Mouse (Mus musculus): ENCODE data around the gene Prex1.
"Not testable (repeated sequence)": the region's sequence is repeated elsewhere in the genome, so short reads cannot be mapped to it uniquely, and the experiment has no call there.

Prex1 gene

DNA sequence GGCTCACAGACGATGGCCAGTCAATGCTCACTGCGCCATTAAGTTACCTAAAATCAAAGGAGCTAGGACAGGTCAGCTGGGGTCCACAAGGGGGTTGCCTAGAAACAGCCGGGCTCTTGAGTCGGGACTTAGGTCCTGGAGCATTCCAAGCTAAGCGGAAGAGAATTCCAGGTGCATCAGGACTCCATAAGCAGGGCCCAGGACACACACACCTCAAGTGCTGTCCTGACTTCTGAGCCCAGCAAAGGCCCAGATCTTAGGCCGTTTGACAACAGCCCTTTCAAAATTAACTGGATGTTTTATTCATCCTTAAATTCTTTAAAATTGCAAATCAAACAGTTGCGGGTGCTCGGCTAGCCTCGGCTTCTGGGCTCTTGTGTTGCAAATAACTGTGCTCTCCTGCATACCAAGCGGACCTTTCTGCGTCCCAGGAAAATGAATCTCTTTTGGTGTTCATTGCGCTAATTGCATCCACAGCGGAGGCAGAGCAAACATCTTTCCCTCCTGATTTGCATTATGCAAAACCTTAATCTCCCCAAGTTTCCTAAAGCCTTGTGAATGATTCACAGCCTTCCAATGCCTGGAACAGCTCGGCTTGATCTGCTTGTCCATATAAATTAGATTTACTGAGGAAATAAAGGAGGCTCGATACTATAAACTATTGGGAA is 161.7 kb downstream of the Prex1 start:
- DNase-seq = no peak

DNA sequence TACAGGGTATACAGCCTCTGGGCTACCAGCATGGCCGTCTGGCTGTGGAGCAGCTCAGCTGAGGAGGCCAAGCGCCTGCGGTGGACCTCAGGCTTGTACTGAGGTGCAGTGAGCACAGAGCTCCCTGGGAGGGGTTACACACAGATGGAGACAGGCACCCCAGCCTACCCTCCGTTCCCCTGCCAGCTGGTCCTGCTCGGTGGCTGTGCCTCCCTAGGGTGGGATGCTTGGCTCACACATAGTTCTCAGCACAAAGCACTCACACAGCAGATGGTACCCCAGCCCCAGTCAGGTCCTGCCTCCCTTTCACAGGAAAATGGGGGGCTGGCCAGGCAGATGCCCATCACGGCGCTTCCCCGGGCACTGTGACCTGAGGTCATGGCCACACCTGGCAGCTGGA is 163.8 kb downstream of the Prex1 start:
- no peak for DNase-seq

DNA sequence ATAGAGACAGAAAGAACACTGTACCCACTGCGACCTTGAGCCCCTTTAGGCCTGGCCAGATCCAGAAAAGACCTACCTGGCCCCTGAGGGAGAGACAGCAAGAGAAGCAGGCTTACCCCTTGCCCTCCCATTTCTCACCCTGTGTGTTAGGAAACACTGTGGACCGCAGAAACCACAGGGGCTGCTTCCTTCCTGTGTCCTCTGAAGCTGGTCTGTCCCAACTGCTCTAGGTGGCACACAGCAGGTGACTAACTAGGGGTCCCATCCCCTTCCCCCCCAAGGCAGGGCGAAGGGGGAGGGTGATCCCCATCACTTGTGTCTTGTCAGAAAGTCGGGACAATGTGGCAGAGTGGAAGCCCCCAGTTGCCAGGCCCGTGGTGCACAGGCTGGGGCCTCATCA is 164.6 kb downstream of the Prex1 start:
- DNase-seq = no peak

DNA sequence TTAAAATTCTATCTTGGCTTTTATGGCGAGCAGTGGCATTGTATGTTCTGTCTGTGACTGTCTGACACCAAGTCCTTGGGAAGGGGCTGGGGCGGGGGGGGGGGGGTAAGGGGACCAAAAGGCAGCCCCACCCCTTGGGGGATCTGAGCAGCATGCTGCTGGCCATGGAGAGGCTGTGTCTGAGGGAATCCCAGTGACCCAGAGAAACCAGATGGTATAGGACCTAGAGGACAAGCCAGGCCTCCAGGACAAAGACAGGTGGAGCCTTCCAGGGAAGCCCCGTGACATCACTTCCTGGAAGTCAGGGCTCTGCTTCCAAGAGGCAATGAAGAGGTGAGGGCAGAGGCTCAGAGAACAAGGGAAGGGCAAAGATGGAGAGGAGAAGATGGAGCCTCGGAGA is 168.1 kb downstream of the Prex1 start:
- DNase-seq = no peak

DNA sequence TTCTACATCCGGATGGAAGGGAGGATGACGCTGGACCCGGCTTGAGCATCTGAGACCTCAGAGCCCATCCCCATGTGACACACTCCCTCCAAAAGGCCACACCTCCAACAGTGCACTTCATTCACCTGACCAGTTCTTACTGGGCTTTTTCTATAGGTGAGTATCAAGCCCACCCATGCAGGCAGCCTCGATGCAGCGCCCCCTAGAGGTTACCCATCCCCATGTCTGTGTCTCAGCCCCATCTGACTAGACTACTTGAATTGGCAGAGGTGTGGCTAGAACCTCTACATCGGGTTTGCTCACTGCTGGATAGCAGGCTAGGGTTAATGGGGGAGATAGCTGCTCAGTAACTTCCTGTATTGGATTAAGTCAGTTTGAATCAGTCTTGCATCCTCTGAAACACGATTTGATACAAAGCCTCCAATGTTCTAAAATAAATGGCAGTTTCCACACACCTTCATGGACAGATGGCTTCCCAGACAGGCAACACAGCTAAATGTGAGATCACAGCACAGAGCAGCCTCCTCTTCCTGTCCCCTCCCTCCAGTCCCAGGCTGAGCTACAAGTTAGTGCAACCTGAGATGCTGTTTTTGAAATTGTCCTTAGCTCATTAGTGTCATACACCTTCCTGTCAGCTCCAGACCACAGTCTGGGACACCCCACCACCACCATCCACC is 168.9 kb downstream of the Prex1 start:
- no peak for DNase-seq

DNA sequence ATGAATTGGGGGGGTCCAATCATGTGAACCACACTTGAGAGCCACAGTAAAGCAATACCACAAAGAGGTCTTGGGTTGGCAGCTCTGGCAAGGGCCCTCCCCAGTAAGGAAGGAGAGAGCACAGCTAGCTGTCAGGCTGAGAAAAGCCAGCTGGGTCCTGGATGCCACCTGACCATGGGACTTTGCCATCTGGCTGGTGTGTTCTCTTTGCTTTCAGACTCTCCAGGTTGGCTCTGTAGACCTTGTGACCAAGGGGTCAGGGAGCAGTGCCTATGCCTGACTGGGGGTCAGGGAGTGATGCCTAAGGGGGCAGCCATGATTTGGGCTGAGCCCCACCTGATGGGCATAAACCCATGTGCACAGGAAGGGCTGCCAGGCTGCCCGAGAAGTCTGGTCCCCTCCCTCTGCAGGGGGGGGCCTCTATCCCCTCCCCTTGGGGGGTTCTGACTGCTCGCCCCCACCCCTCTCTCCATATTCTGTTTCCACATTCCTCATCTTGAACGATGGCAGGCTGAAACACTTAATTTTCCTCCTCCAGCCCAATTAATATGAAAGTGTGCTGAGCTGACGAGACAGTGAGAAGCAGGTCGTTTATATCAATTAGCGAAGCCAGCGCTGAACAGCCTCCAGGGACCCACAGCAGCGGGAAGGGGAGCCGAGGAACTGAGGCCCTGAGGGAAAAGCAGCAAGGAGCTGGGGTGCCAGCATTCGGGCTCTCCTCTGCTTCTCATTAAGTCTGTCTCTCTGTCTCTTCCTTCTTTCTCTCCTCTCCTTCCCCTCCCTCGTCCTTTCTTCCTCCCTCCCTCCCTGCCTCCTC is 172.3 kb downstream of the Prex1 start:
- no peak for DNase-seq

DNA sequence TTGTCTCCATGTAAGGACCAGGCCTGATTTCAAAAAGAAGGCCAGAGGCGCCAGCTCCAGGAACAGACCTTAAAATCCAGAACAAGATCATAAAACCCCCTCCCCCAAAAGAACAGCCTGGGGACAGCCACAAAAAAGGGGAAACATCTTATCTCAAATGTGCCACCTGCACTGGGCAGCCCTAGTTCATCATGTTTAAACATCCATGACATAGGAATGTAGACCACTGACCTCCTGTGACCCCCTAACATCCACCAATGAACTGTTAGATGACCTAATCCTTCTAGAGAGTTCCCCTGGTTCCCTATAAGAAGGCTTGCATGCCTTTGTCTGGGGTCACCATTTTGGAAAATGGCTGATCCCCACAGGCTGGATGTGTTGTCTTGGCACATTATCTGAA is 173.4 kb downstream of the Prex1 start:
- no peak for DNase-seq

DNA sequence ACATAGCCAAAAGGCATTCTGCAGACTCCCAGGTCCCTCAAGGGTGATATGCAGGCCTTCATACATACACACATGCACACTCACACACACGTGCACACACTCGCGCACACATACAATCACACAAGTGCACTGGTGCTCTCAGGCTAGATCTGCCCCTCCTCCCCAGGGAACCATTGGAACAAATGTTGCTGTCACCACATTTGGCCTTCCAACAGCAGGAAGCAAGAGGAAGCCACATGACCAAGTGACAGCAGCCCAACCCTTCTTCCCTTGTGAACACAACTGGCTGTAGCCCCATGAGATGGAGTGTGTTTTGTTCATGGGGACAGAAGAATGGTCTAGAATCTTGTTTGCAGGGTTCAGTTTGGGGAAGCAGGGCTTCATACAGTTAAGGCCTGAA is 176.7 kb downstream of the Prex1 start:
- DNase-seq = no peak

DNA sequence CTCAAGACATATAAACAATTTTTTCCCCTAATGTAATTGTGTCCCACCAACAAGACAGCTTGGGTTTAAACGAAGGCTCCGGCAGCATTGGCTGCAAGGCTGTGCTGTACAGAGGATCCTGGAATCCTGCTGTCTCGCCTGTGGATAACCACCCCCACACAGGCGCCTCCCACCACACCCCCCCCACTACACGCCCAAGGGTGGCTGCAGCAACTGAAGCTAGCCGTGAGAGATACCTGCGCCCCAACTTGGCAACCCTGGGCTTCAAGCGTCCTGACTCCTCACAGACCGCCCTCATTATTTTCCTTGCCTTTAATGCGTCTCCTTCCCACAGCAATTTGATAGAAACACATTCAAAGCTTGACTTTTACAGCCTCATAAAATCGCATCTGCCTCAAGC is 178.1 kb downstream of the Prex1 start:
- DNase-seq = no peak

DNA sequence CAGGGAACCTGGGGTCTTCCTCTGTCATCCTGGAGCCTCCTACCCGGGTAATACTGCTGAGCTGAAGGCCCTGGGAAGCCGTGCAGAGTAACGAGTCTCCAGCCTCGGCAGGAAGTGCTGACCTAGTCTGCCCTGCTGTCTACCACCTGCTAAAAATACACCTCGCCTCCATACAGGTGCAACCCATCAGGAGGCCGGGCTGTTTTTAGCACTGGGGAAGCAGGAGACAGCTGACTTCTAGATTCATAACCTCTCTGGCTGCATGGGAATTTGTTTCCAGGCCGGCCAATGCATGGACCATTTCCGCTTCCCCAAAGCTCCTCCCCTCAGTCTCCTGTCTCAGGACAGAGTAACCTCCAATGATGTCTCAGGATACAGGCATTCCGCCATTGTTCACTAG is 187.4 kb downstream of the Prex1 start:
- no peak for DNase-seq

DNA sequence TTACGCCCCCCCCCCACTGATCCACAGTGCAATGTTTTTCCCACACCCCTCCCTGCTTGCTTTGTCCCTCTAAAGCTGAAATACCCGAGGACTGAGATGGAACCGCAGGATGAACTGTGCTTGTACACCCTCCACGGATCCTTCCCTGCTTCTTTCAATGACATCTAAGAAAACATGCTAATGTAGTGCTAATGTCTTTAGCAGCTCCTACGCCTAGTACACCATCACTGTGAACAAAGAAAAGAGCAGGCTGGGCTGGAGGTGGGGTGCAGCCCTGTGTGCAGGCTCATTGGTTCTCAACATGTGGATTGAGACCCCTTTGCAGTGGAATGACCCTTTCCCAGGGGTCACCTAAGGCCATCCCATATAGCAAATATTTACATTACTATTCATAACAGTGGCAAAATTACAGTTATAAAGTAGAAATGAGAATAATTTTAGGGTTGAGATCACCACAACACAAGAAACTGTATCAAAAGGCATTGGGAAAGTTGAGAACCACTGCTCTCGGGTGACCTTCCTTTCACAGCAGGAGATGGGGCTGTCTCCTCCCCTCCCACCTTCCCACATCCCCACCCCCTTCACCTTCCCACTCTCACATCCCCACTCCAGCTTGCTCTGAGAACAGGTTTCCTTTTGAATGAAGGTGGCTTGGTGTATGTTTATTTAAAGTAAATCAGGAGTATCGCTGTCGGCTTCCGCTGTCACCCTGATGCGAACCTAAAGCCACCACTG is 190.3 kb downstream of the Prex1 start:
- DNase-seq = no peak

DNA sequence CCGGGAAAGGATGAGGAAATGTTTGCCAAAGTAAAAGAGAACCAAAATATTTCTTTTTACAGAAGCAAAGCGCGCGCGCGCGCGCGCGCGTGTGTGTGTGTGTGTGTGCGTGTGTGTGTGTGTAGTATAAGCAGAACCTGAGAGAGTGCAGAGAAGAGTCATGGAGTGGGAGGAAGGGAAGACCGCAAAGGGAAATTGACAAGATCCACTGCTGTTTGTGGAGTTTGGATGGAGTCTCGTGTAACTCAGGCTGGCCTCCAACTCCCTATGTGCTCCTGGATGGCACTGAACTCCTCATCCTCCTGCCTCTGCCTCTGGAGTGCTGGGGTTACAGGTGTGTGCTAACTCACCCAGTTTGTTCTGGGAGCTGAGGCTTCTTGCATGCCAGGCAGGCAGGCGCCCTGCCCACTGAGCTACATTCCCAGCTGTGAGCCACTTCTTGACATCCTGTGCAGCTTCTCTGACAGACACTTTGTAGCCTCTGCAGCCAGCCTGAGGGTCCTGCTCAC is 191.0 kb downstream of the Prex1 start:
- DNase-seq = no peak

DNA sequence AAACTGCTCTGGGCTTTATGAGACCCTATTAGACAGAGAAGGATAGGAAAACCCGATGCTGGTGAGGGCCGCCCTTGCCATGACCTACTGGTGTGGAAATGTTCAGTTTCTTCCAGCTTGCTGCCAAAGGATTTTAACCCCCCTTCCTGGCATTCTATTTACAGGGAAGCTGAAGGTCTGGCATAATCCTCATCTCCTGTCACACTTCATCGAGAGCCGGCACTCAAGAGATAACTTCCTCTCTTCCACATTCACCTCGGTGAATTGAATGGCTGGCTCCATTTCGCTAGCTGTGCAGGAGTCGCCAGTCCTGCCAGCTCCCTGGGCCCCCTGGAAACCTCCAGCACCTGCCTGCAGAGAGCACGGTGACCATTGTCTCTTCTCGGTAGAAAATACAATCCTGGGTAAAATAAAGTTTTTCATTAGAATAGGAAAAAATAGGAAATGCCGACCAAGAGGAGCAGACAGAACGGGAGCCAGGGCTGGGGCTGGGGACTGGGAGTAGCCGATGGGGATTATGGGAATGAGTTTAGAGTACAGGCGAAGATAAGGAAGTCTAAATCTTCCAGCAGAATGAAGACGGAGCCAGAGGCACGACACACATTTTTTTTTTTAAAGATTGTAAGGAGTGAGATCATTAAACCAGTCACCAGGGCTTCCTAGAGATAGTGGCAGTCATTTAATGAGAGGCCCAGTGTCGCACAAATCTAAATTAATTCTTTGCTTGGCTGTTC is 191.6 kb downstream of the Prex1 start:
- no peak for DNase-seq

DNA sequence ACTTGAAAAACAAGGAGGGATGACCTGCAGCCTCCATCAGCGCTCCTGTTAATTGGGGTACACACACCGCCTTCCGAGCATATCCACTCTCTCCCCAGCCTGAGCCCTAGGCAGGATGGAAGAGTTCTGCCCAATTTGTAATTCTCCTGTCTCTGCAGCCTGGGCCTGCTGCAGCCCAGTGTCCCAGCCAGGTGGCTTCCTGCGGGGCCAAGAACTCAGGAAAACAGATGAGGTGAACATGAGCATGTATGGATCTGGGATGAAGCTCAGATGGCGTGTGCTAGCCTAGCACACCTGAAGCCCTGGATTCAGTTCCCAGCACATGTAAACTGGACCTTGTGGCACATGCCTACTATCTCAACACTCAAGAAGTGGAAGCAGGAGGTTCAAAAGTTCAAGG is 192.2 kb downstream of the Prex1 start:
- no peak for DNase-seq

DNA sequence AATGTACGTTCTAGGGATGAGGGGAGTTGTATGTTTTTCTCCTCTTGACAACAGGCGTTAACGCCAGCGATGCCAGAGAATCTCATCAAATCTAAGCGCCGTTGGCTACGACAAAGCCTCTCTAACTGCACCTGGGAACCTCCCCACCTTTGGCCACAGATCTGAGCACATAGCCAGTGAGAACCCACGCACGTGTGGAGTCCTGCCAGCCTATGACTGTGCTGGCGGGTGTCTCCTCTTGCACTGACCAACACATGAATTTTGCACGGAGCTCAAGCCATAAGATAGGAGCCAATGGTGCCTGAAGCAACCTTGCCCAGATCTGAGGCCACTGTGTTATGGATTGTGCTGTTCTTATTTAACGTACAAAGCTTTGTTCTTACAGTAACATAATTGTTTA is 193.1 kb downstream of the Prex1 start:
- DNase-seq = no peak

DNA sequence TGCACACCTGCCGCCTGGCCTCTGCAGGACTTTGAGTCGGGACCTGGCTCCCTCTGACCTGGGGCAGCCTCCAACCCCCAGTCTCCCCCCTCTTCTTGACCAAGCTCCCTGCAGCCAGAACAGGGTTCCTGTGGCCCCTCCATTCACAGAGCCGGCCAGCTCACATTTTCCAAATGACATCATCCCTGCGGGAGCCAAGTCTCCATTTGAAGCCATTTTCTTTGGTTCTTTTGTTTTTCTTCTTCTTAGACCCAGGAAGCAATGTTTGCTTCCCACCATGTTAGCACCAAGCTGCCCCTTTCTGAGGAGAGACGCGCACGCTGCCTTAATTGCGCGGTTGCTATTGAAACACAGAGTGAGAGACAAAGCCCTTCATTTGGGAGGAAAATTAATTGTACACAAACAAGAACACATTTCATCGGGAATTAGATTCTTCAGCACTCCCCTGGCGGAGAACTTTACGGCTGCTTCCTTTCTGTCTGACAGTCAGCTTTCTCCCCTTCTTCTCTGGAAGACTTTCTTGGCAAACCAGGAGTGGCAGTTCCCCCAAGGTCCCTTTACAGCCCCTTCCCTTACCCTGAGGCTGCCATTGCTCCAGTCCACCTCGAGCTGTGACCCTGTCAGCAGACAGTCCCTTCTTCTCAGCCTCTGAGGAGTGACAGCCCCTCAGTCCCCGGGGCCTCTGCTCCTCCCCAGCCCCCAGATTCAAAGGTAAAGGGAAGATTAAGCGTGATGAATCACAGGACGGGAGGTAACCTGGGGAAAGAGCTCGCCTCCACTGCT is 196.0 kb downstream of the Prex1 start:
- DNase-seq = not testable (repeated sequence)

DNA sequence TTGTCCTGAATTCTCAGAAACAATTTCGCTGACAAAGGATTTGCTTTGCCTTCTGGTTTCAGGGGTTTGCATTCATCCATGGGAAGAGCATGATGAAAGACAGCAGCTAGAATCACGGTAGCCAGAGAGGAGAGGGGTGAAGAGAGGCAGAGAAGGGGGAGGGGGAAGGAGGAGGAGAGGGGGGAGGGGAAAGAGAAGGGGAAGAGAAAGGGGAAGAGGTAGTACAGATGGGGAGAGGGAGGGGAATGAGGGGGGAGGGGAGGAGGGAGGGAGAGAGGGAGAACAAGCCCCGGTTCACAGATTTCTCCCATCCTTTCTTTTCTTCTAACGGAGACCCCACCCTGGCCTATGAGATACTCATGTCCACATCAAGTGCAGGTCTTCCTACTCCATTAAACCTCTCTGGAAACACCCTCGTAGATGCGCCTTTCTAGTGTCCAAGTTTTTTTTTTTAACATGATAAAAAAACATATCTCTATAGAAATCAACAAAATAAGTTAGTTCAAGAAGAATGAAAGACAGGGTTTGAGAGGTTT is 196.7 kb downstream of the Prex1 start:
- no peak for DNase-seq
